Mouse (Mus musculus): ENCODE measurements around the gene Mepce. TPM values are rescaled to one million over a fixed set of nuclear protein-coding genes. Genes with fewer than 3 reads are reported as not detected.

Mepce gene
- polyA plus RNA-seq, 1 experiment from 2014 or later, result 11.8 TPM

GRCm38 (mm10) chr5:137772755-137773154 is 14.7 kb downstream of the Mepce start:
- H3K27ac ChIP-seq, result no peak overlapping the region
- no peaks in the 10 kb centered on the region for H3K36me3 ChIP-seq
- peaks cover 11% of the 10 kb centered on the region for H3K4me1 ChIP-seq
- no peak for ATAC-seq (ENCODE audit: low FRiP score, low read depth)
- no peak overlapping the region for H3K9ac ChIP-seq
- H3K4me2 ChIP-seq (replicated peaks), result no peak overlapping the region
- no peak overlapping the region for H3K4me3 ChIP-seq
- no peaks in the 10 kb centered on the region for H3K27me3 ChIP-seq
- no peaks in the 10 kb centered on the region for H3K9me3 ChIP-seq

- no peak overlapping the region for H3K9ac ChIP-seq
- no peak overlapping the region for H3K4me2 ChIP-seq (replicated peaks)
- no peaks in the 10 kb centered on the region for H3K9me3 ChIP-seq
- ATAC-seq (ENCODE audit: low FRiP score, low read depth), result no peak
- no peak overlapping the region for H3K4me3 ChIP-seq
- no peaks in the 10 kb centered on the region for H3K36me3 ChIP-seq
- 36% methylated on average over 2 of the region's 2 CpGs for WGBS
- no peaks in the 10 kb centered on the region for H3K27me3 ChIP-seq
- H3K27ac ChIP-seq, result no peak overlapping the region
- H3K4me1 ChIP-seq, result no peaks in the 10 kb centered on the region
Observed at GRCm38 (mm10) chr5:137770709-137771108, 16.7 kb downstream of the Mepce start.

GRCm38 (mm10) chr5:137768475-137768874 is 19.0 kb downstream of the Mepce start:
- Histone ChIP-seq H3K4me2 (replicated peaks) (no peak overlapping the region), H3K36me3 (no peaks in the 10 kb centered on the region), H3K4me1 (no peaks in the 10 kb centered on the region), H3K9me3 (no peaks in the 10 kb centered on the region), H3K27me3 (no peaks in the 10 kb centered on the region), H3K4me3 (no peak overlapping the region), H3K27ac (no peak overlapping the region), H3K9ac (no peak overlapping the region)
- 57% methylated on average over 1 of the region's 1 CpGs for WGBS
- ATAC-seq (ENCODE audit: low FRiP score, low read depth), result no peak

- H3K27me3 ChIP-seq, result no peaks in the 10 kb centered on the region
- H3K4me1 ChIP-seq, result no peaks in the 10 kb centered on the region
- WGBS, result 45% methylated on average over 3 of the region's 3 CpGs
- no peak overlapping the region for H3K4me3 ChIP-seq
- H3K36me3 ChIP-seq, result no peaks in the 10 kb centered on the region
- H3K4me2 ChIP-seq (replicated peaks), result no peak overlapping the region
- H3K9me3 ChIP-seq, result no peaks in the 10 kb centered on the region
- no peak for ATAC-seq (ENCODE audit: low FRiP score, low read depth)
- H3K9ac ChIP-seq, result no peak overlapping the region
- H3K27ac ChIP-seq, result no peak overlapping the region
Observed at GRCm38 (mm10) chr5:137766270-137766669, 21.2 kb downstream of the Mepce start.

GRCm38 (mm10) chr5:137764609-137765340 is 22.7 kb downstream of the Mepce start:
- ATAC-seq (ENCODE audit: low FRiP score, low read depth), result no peak
- WGBS, result 65% methylated on average over 9 of the region's 9 CpGs
- Histone ChIP-seq H3K9me3 (no peaks in the 10 kb centered on the region), H3K4me3 (no peak overlapping the region), H3K36me3 (peaks cover 5% of the 10 kb centered on the region; the same call in 1 of the 2 replicates), H3K4me1 (0 out of 2 replicates have a peak, but pooled peaks cover 4% of the 10 kb centered on the region), H3K4me2 (replicated peaks) (no peak overlapping the region), H3K9ac (no peak overlapping the region), H3K27ac (no peak overlapping the region), H3K27me3 (no peaks in the 10 kb centered on the region)

GRCm38 (mm10) chr5:137759971-137760412 is 27.5 kb downstream of the Mepce start:
- 0 out of 2 replicates have a peak, but pooled peaks cover 7% of the 10 kb centered on the region for H3K4me1 ChIP-seq
- peak; percentile 37; the same call in 1 of the 2 replicates for ATAC-seq (ENCODE audit: low FRiP score, low read depth)
- 36% methylated on average over 4 of the region's 4 CpGs for WGBS
- no peak overlapping the region for H3K9ac ChIP-seq
- no peaks in the 10 kb centered on the region for H3K27me3 ChIP-seq
- peaks cover 44% of the 10 kb centered on the region for H3K36me3 ChIP-seq
- H3K4me3 ChIP-seq, result no peak overlapping the region
- no peaks in the 10 kb centered on the region for H3K9me3 ChIP-seq
- 0 out of 2 replicates have a peak overlapping the region, but pooled peaks have one; percentile 3 for H3K27ac ChIP-seq
- no peak overlapping the region for H3K4me2 ChIP-seq (replicated peaks)

GRCm38 (mm10) chr5:137758921-137759534 is 28.4 kb downstream of the Mepce start:
- H3K9ac ChIP-seq, result no peak overlapping the region
- 0 out of 2 replicates have a peak overlapping the region, but pooled peaks have one; percentile 3 for H3K27ac ChIP-seq
- no peaks in the 10 kb centered on the region for H3K27me3 ChIP-seq
- H3K4me2 ChIP-seq (replicated peaks), result no peak overlapping the region
- 90% methylated on average over 19 of the region's 19 CpGs for WGBS
- H3K4me3 ChIP-seq, result no peak overlapping the region
- H3K36me3 ChIP-seq, result peaks cover 48% of the 10 kb centered on the region
- H3K4me1 ChIP-seq, result 0 out of 2 replicates have a peak, but pooled peaks cover 7% of the 10 kb centered on the region
- ATAC-seq (ENCODE audit: low FRiP score, low read depth), result no peak
- H3K9me3 ChIP-seq, result no peaks in the 10 kb centered on the region

- ATAC-seq (ENCODE audit: low FRiP score, low read depth), result no peak
- H3K4me2 ChIP-seq (replicated peaks), result no peak overlapping the region
- H3K4me1 ChIP-seq, result peaks cover 7% of the 10 kb centered on the region; the same call in 1 of the 2 replicates
- no peaks in the 10 kb centered on the region for H3K9me3 ChIP-seq
- H3K9ac ChIP-seq, result peak overlapping the region; percentile 2; the same call in 1 of the 2 replicates
- H3K27me3 ChIP-seq, result no peaks in the 10 kb centered on the region
- peaks cover 59% of the 10 kb centered on the region for H3K36me3 ChIP-seq
- 76% methylated on average over 6 of the region's 6 CpGs for WGBS
- H3K27ac ChIP-seq, result no peak overlapping the region
- no peak overlapping the region for H3K4me3 ChIP-seq
Observed at GRCm38 (mm10) chr5:137757887-137758286, 29.6 kb downstream of the Mepce start.

GRCm38 (mm10) chr5:137756882-137757661 is 30.4 kb downstream of the Mepce start:
- Histone ChIP-seq H3K4me1 (peaks cover 7% of the 10 kb centered on the region; the same call in 1 of the 2 replicates), H3K9ac (no peak overlapping the region; the same call in 1 of the 2 replicates), H3K4me2 (replicated peaks) (no peak overlapping the region), H3K9me3 (no peaks in the 10 kb centered on the region), H3K36me3 (peaks cover 67% of the 10 kb centered on the region), H3K27ac (no peak overlapping the region), H3K4me3 (no peak overlapping the region), H3K27me3 (no peaks in the 10 kb centered on the region)
- ATAC-seq (ENCODE audit: low FRiP score, low read depth), result 0 out of 2 replicates have a peak, but pooled peaks have one; percentile 24
- WGBS, result 44% methylated on average over 10 of the region's 10 CpGs

- peaks cover 76% of the 10 kb centered on the region for H3K36me3 ChIP-seq
- H3K4me2 ChIP-seq (replicated peaks), result no peak overlapping the region
- no peak overlapping the region for H3K9ac ChIP-seq
- H3K27ac ChIP-seq, result no peak overlapping the region
- no peaks in the 10 kb centered on the region for H3K9me3 ChIP-seq
- WGBS, result 79% methylated on average over 3 of the region's 3 CpGs
- H3K4me3 ChIP-seq, result no peak overlapping the region
- no peaks in the 10 kb centered on the region for H3K27me3 ChIP-seq
- peaks cover 7% of the 10 kb centered on the region; the same call in 1 of the 2 replicates for H3K4me1 ChIP-seq
- ATAC-seq (ENCODE audit: low FRiP score, low read depth), result no peak
Observed at GRCm38 (mm10) chr5:137756106-137756505, 31.3 kb downstream of the Mepce start.

GRCm38 (mm10) chr5:137755425-137755824 is 32.0 kb downstream of the Mepce start:
- H3K27ac ChIP-seq, result no peak overlapping the region
- peaks cover 82% of the 10 kb centered on the region for H3K36me3 ChIP-seq
- no peaks in the 10 kb centered on the region for H3K9me3 ChIP-seq
- no peaks in the 10 kb centered on the region for H3K27me3 ChIP-seq
- H3K4me2 ChIP-seq (replicated peaks), result no peak overlapping the region
- H3K9ac ChIP-seq, result no peak overlapping the region
- 84% methylated on average over 5 of the region's 5 CpGs for WGBS
- ATAC-seq (ENCODE audit: low FRiP score, low read depth), result no peak
- H3K4me1 ChIP-seq, result peaks cover 7% of the 10 kb centered on the region; the same call in 1 of the 2 replicates
- H3K4me3 ChIP-seq, result no peak overlapping the region

Data from limb, embryonic 13.5 days (tissue).